Mouse (Mus musculus) cerebellum, adult 2 months (tissue): ENCODE data around the gene Pank4.

ENCODE experiments used
- CTCF ChIP-seq: fragments of 200-500 bp; IDR thresholded peaks from 2 replicates; pipeline ENCODE4 v1.5.1; 2011; ENCODE audit warnings: low read depth, mild to moderate bottlenecking, control low read depth, low read length, moderate library complexity, borderline replicate concordance; ENCODE audit not compliant: insufficient read depth
- POLR2A ChIP-seq: fragments of 200-500 bp; IDR thresholded peaks from 2 replicates; pipeline ENCODE4 v1.6.1; 2011; ENCODE audit warnings: low read length, control low read depth, borderline replicate concordance; ENCODE audit not compliant: insufficient read depth

DNA sequence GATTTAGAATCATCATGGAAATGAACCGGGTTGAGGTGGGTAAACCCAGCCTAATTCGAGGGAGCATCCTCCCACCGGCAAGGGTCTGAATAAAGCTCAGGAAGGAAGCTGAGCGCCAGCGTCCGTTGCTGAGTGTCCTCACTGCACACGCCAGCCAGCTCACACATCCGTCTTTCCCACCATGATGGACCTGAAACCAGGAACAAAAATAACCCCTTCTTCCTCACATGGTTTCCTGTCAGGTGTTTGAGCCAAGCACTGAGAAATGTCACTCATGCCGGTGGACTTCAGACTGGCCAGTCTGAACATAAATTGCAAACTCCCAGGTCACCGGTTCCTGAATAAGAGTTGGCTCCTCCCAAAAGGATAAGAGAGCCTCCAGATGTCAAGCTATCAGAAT is 48.6 kb upstream of the Pank4 start:
- TF ChIP-seq CTCF (no peak), POLR2A (no peak)
